Mouse (Mus musculus): Measurements from ENCODE around the gene Tead4. TPM values are rescaled to one million over a fixed set of nuclear protein-coding genes. Genes with fewer than 3 reads are reported as not detected.
A peak's percentile ranks its signal among the peaks of the same experiment; 100 is the strongest.
"Not testable (repeated sequence)": the region's sequence is repeated elsewhere in the genome, so short reads cannot be mapped to it uniquely, and the experiment has no call there.

Tead4 gene
- 1 to 10 TPM; 1.2 to 1.6 TPM for total RNA-seq (2021)

- intact Hi-C loops (cut with DNase I), result no loop called here
- DNase-seq, result peak; percentile 16
Measured at GRCm38 (mm10) chr6:128300134-128301001, at the start of gene Tead4. Gene Tead4, minus strand, starts transcription at chr6:128300823.

GRCm38 (mm10) chr6:128349711-128350110 lies 49.1 kb upstream of the Tead4 start:
- intact Hi-C loops (cut with DNase I), result no loop called here
- DNase-seq, result peak; percentile 35

GRCm38 (mm10) chr6:128346782-128347181 lies 46.2 kb upstream of the Tead4 start:
- intact Hi-C loops (cut with DNase I), result no loop called here
- DNase-seq, result no peak

- DNase-seq, result no peak
- intact Hi-C loops (cut with DNase I), result no loop called here
Measured at GRCm38 (mm10) chr6:128345623-128346022, 45.0 kb upstream of the Tead4 start.

GRCm38 (mm10) chr6:128341956-128342723 lies 41.5 kb upstream of the Tead4 start:
- no peak for DNase-seq
- intact Hi-C loops (cut with DNase I), result no loop called here

- intact Hi-C loops (cut with DNase I), result no loop called here
Measured at GRCm38 (mm10) chr6:128338876-128339275, 38.3 kb upstream of the Tead4 start.

DNA sequence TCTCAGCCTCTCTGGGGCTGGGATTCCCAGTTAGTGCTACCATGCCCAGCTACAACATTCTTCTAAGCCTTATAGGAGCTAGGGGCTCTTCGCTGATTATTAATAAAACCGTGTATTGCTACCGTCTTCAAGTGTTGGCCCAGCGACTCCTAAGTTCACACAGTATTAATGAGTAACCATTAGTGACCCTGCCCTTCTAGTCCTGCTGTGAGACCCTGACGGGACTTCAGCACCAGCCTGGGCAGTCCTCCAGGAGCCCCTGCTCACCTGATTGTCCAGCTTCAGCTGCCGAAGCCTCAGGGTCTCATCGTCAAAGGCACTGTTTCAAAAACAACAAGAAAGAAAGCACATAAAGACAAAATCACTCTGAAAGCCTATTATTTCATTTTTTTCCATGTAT lies 36.8 kb upstream of the Tead4 start:
- DNase-seq, result no peak
- intact Hi-C loops (cut with DNase I), result no loop called here

More at GRCm38 (mm10) chr6:128338876-128339275, 38.3 kb upstream of the Tead4 start:
- DNase-seq, result no peak

DNA sequence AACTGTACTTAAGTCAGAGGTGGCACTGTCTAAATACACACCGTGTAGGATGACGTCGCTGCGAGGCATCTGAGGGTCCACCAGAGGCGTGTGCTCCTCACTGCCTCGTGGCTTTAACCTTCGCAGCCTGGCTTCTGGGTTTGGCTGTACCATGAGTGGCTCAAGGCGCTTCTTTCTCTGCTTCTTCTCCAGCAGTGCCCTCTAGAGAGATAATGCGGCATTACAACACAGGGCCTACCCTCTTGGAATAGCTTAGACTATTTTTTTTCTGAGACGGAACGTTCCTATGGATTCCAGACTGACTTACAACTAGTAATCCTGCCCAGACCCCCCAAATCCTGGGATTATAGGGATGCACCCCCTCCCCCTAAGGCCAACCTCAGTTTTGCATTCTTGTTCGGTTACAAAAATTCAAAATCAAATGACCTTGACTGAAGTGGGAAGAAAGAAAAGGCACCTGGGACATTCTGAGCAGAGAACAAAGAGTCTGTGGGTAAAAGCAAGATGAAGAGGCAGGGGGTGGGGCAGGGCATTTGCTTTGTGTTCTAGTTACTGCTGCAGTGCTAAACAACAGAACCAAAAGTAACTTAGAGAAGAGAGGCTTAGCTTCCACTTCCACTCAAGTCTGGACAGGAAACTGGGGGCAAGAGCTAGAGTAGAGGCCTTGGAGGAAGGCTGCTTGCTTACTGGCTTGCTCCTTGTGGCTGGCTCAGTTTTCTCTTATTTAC lies 33.9 kb upstream of the Tead4 start:
- intact Hi-C loops (cut with DNase I), result loop anchor here (1.0 kb wide), 1 partner anchor 15 kb away; no protein-coding TSS in a partner anchor
- peak; percentile 81 for DNase-seq

- intact Hi-C loops (cut with DNase I), result loop anchor here (5.0 kb wide), 2 partner anchors 39 to 94 kb away; partner anchors contain the start of gene Tulp3
- DNase-seq, result peak; percentile 51
Measured at GRCm38 (mm10) chr6:128318317-128318716, 17.7 kb upstream of the Tead4 start.

- no peak for DNase-seq
- intact Hi-C loops (cut with DNase I), result loop anchor here (5.0 kb wide), 2 partner anchors 42 to 97 kb away; partner anchors contain the start of gene Tulp3
Measured at GRCm38 (mm10) chr6:128315597-128315996, 15.0 kb upstream of the Tead4 start.

- DNase-seq, result no peak
- intact Hi-C loops (cut with DNase I), result loop anchor here (5.0 kb wide), 2 partner anchors 43 to 98 kb away; partner anchors contain the start of gene Tulp3
Measured at GRCm38 (mm10) chr6:128314796-128315195, 14.2 kb upstream of the Tead4 start.

- DNase-seq, result peak; percentile 68
- intact Hi-C loops (cut with DNase I), result loop anchor here (5.0 kb wide), 1 partner anchor 71 kb away; no protein-coding TSS in a partner anchor
Measured at GRCm38 (mm10) chr6:128308311-128308710, 7.7 kb upstream of the Tead4 start.

- no peak for DNase-seq
- intact Hi-C loops (cut with DNase I), result loop anchor here (5.0 kb wide), 1 partner anchor 68 kb away; no protein-coding TSS in a partner anchor
Measured at GRCm38 (mm10) chr6:128304801-128305200, 4.2 kb upstream of the Tead4 start.

DNA sequence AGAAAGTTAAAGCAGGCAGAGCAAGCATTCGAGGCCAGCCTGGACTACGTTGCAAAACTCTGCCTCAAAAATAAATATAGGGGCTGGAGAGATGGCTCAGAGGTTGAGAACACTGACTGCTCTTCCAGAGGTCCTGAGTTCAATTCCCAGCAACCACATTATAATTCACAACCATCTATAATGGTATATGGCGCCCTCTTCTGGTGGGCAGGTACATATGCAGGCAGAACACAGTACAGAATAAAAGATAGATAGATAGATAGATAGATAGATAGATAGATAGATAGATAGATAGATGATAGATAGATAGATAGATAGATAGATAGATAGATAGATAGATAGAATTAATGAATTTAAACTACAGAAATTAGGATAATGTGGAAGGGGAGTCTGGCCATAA lies 2.0 kb upstream of the Tead4 start:
- DNase-seq; intact Hi-C loops (cut with DNase I): not testable (repeated sequence)

DNA sequence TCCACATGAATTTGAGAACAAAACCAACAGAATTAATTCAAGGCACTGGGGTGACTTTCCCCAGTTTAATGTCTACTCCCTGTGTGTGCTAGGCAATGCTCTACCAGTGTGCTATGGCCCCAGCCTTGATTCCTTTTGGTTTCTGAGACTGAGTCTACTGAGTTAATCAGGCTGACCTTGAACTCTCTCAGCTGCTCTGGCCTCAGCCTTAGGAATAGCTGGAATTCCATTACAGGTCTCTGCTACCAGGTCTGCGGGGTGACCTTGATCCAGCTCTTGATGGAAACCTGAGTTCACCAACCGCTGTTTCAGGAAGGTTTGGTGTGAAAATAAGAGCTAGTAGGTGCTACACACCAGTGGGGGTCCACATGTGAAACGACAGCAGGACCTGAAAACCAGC lies 1.3 kb upstream of the Tead4 start:
- intact Hi-C loops (cut with DNase I), result no loop called here
- no peak for DNase-seq

GRCm38 (mm10) chr6:128301458-128301857 lies 835 bp upstream of the Tead4 start:
- intact Hi-C loops (cut with DNase I), result no loop called here
- no peak for DNase-seq

- no peak for DNase-seq
- intact Hi-C loops (cut with DNase I), result no loop called here
Measured at GRCm38 (mm10) chr6:128299292-128300133, 1.1 kb downstream of the Tead4 start.

- no peak for DNase-seq
- intact Hi-C loops (cut with DNase I), result no loop called here
Measured at GRCm38 (mm10) chr6:128298246-128298645, 2.4 kb downstream of the Tead4 start.

GRCm38 (mm10) chr6:128296750-128297393 lies 3.8 kb downstream of the Tead4 start:
- DNase-seq, result peak; percentile 54
- intact Hi-C loops (cut with DNase I), result no loop called here

All from left cerebral cortex, postnatal 4 days (tissue).